Mouse (Mus musculus) C2C12 (cell line): ENCODE measurements around the gene Plin5. TPM values are rescaled to one million over a fixed set of nuclear protein-coding genes. Genes with fewer than 3 reads are reported as not detected.

Experiments
- H3K27me3 ChIP-seq: one replicate; pipeline ENCODE4 v1.6.1; 2011; ENCODE audit not compliant: control insufficient read depth, insufficient read depth, insufficient read length
- H3K36me3 ChIP-seq: one replicate; pipeline ENCODE4 v1.6.1; 2011; ENCODE audit not compliant: control insufficient read depth, insufficient read depth
- H3K4me3 ChIP-seq: one replicate; pipeline ENCODE4 v1.5.1; 2011; ENCODE audit warnings: mild to moderate bottlenecking, control low read depth; ENCODE audit not compliant: poor library complexity, insufficient read depth, severe bottlenecking
- H3K79me2 ChIP-seq: one replicate; pipeline ENCODE4 v1.6.1; 2011; ENCODE audit not compliant: control insufficient read depth, insufficient read depth
- H3K79me3 ChIP-seq: one replicate; pipeline ENCODE4 v1.6.1; 2011; ENCODE audit warnings: low read depth, control low read depth
- H3ac ChIP-seq: one replicate; pipeline ENCODE3; 2011; ENCODE audit warnings: low read depth; ENCODE audit not compliant: control insufficient read depth, insufficient read length
- CEBPB ChIP-seq: IDR thresholded peaks from one replicate; pipeline ENCODE4 v1.6.1; 2011; ENCODE audit warnings: low read depth, mild to moderate bottlenecking, control low read depth, moderate library complexity
- CTCF ChIP-seq: IDR thresholded peaks from one replicate; pipeline ENCODE4 v1.5.1; 2011; ENCODE audit not compliant: control insufficient read depth, insufficient read depth, insufficient read length
- FOSL1 ChIP-seq: IDR thresholded peaks from one replicate; pipeline ENCODE4 v1.8.0; 2011; ENCODE audit warnings: mild to moderate bottlenecking, low read length; ENCODE audit not compliant: poor library complexity, insufficient read depth, severe bottlenecking
- MAX ChIP-seq: IDR thresholded peaks from one replicate; pipeline ENCODE4 v1.6.1; 2011; ENCODE audit warnings: mild to moderate bottlenecking, control low read depth
- MYOD1 ChIP-seq: IDR thresholded peaks from one replicate; pipeline ENCODE4 v1.6.1; 2011; ENCODE audit warnings: low read depth; ENCODE audit not compliant: control insufficient read depth, insufficient read length
- MYOG ChIP-seq: IDR thresholded peaks from one replicate; pipeline ENCODE4 v1.6.1; 2011; ENCODE audit not compliant: control insufficient read depth, insufficient read length; ENCODE audit errors: extremely low read depth
- USF1 ChIP-seq: IDR thresholded peaks from one replicate; pipeline ENCODE4 v1.6.1; 2011; ENCODE audit warnings: low read depth, mild to moderate bottlenecking, control low read depth, moderate library complexity
- polyA plus RNA-seq: library from polyadenylated mRNA; unstranded; fragments of >200 nt; fragmentation: generic; extraction: Trizol; gene quantifications from one replicate; pipeline ENCODE4 v1.2.1, GENCODE M21; 2012; ENCODE audit warnings: missing spikeins

The Plin5 gene
- polyA plus RNA-seq, 1 experiment, result 0.08 TPM

DNA sequence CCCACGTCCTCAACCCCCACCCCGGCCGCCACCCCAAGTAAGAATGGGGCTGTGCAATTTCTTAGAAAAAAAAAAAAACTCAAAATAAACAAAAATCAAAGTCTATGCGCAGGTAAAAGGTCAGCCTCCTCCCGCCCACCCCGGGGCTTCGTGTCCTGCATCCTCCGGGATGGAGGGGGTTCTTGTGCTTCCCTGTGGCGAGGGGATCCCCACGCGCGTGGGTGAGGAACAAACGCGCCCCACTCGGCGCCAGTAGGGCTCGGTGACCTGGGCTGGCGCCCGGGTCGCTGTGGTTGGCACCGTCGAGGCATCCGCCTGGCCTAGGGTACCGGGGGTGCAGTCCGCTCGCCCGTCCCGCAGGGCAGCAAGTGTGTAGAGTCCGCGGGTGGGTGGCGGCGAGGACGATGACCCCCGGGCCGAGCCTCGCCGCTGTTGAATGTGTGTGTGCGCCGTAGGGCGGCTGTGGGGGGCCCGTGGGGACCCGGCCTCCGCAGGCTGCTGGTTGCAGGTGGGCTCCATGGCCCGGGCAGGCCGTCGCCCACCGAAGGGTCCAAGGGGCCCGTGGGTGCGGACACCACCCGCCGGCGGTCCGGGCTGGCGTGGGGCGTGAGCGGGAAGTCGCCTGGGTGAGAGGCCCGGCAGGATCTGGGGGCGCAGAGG lies 6.4 kb upstream of the Plin5 start:
- no peaks in the 10 kb centered on the region for H3K36me3 ChIP-seq
- no peak overlapping the region for H3K4me3 ChIP-seq
- no peaks in the 10 kb centered on the region for H3K79me2 ChIP-seq
- H3K27me3 ChIP-seq, result peaks cover 58% of the 10 kb centered on the region
- H3K79me3 ChIP-seq, result no peaks in the 10 kb centered on the region
- TF ChIP-seq MAX, result no peak
- H3ac ChIP-seq, result no peak overlapping the region

DNA sequence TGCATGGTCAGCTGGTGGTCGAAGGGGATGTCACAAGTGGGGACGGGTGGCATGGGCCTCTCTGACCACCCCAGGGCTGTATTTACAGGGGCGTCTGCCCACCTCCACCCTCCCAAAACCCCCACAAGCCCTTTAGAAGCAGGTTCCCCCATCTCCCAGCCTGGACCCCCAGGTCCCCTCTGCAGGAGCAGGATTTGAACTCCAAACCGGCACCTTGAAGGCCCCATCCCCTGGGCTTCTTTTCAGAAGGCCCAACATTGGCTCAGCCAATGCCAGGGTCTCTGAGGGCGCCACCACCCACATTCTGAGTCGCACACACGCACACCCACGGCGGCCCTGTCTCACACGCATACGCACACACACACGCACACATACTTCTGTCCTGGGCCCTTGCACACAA lies 5.8 kb upstream of the Plin5 start:
- Histone ChIP-seq H3K79me3 (no peaks in the 10 kb centered on the region), H3K4me3 (no peak overlapping the region), H3ac (no peak overlapping the region), H3K27me3 (peaks cover 56% of the 10 kb centered on the region), H3K36me3 (no peaks in the 10 kb centered on the region), H3K79me2 (no peaks in the 10 kb centered on the region)
- no peak for TF ChIP-seq MAX
- no peak for TF ChIP-seq CTCF
- TF ChIP-seq MYOG, result no peak
- no peak for TF ChIP-seq MYOD1
- TF ChIP-seq USF1, result no peak
- no peak for TF ChIP-seq CEBPB
- no peak for TF ChIP-seq FOSL1

DNA sequence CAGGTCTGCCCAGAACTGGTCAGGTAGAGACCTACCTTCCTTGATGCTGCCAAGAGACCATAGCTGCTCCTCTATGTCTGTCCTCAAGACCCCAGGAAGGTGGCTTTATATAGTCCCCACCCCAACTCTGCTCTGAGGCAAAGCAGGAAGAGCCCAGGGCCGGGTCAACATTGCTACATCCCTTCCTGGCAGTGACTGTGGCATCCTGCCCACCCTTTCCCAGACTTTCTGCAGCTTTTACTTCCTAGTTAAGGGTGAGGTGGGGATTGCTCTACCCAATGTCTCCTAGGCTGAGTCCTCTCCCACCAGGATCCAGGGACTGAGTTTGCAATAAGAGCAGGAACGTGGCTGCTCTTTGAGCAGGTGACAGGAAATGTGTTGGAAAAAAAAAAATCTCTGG lies 4.4 kb upstream of the Plin5 start, which contains the start of gene Lrg1:
TSS of gene Lrg1 (minus strand) at position 176 of the 400 bp plus-strand sequence.
- H3K4me3 ChIP-seq, result no peak within 1 kb of the TSS
- H3K79me2 ChIP-seq, result no peaks in the 10 kb centered on the region
- H3K27me3 ChIP-seq, result peaks cover 43% of the 10 kb centered on the region
- H3K36me3 ChIP-seq, result no peaks in the 10 kb centered on the region
- TF ChIP-seq MYOD1 (no peak), MAX (no peak), MYOG (no peak), USF1 (no peak)
- no peaks in the 10 kb centered on the region for H3K79me3 ChIP-seq
- H3ac ChIP-seq, result no peak within 1 kb of the TSS

DNA sequence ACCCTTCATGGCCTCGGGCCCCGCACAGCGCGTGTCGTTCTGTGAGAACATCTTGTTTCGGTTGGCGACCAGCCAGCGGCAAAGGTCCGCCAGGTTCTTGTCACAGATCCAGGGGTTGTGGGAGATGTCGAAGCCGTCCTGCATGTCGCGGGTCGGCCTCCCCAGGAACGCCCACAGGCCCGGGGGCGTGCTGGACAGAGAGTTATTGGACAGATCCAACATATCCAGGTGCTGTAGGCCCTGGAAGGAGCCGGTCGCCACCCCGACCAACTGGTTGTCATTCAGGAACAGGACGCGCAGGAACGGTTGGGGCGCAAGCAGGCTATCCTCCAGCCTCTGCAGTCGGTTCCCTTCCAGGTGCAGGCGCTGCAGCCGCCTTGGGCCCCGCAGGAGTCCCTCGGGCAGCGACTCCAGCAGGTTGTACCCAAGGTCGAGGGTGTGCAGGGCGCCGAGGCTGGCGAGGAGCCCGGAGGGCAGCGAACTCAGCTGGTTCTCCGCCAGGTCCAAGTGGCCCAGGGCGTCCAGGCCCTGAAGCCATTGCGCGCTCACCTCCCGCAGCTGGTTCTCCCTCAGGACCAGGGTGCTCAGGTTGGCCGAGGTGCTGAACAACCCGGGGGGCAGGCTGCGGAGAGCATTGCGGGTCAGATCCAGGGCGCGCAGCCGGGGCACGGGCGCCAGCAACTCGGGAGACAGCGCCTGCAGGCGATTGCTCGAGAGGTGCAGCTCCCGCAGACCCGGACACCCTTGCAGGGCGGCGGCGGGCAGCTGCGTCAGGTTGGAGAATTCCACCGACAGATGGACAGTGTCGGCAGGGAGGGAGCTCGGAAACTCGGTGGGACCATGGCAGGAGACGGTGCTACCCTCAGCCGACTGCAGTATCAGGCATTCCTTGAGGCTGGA lies 2.8 kb upstream of the Plin5 start:
- Histone ChIP-seq H3K79me2 (no peaks in the 10 kb centered on the region), H3K79me3 (no peaks in the 10 kb centered on the region), H3ac (no peak overlapping the region), H3K36me3 (no peaks in the 10 kb centered on the region), H3K4me3 (no peak overlapping the region), H3K27me3 (peaks cover 39% of the 10 kb centered on the region)
- no peak for TF ChIP-seq MYOD1
- no peak for TF ChIP-seq FOSL1
- no peak for TF ChIP-seq CTCF
- TF ChIP-seq CEBPB, result no peak
- TF ChIP-seq MAX, result no peak
- TF ChIP-seq MYOG, result no peak
- no peak for TF ChIP-seq USF1

DNA sequence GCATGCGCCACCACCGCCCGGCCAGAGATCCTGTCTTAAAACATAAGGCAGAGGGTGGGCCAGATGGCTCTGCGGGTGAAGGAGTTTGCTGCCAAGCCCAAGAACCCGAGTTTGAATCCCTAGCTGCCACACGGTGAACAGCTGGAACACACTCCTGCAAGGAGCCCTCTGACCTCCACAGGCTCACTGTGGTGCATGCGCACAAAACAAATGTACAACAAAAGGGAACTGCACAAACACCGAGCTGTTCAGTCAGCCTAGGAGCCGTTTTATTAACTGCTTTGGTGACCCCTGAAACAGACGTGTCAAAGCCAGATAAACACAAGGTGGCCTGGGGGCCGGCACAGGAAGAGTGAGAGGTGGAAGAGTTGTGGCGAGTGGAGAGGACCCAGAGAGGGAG lies 2.0 kb upstream of the Plin5 start:
- Histone ChIP-seq H3ac (no peak overlapping the region), H3K4me3 (no peak overlapping the region), H3K79me3 (no peaks in the 10 kb centered on the region), H3K79me2 (no peaks in the 10 kb centered on the region), H3K36me3 (no peaks in the 10 kb centered on the region), H3K27me3 (peaks cover 39% of the 10 kb centered on the region)
- TF ChIP-seq MYOD1 (no peak), FOSL1 (no peak), CEBPB (no peak)

DNA sequence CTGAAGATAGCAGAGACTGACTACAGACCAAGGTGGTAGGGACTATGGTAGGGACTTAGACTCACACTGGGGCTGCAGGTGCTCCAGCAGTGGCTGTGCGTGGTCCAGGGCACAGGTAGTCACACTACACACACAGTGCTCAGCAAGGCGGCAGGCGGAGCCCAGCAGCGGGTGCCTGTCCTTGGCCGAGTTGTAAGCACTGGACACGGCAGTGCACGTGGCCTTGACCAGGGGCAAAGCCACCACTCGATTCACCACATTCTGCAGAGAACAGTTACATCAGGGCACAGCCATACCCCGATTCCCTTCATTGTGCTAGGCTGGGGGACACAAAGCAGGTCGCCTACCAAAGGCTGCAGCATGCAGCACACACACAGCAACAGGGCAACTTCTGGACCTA lies 1.2 kb downstream of the Plin5 start:
- no peaks in the 10 kb centered on the region for H3K79me3 ChIP-seq
- H3K4me3 ChIP-seq, result no peak overlapping the region
- no peak overlapping the region for H3ac ChIP-seq
- H3K36me3 ChIP-seq, result no peaks in the 10 kb centered on the region
- H3K27me3 ChIP-seq, result peaks cover 28% of the 10 kb centered on the region
- no peaks in the 10 kb centered on the region for H3K79me2 ChIP-seq
- TF ChIP-seq MAX (no peak), FOSL1 (no peak), CTCF (no peak), CEBPB (no peak)
